Mouse (Mus musculus) thymus, postnatal 0 days (tissue): Measurements from ENCODE around the gene Bpifa6. TPM values are rescaled to one million over a fixed set of nuclear protein-coding genes. Genes with fewer than 3 reads are reported as not detected.

Source experiments
- DNase-seq: peaks from one replicate; pipeline ENCODE4 v3.0.0-alpha.2; 2015; ENCODE audit warnings: low spot score
- polyA plus RNA-seq: library from polyadenylated mRNA; unstranded; fragments of >200 nt; fragmentation: Nextera tagmentation; extraction: Ambion mirVana; gene quantifications from 2 replicates; pipeline ENCODE4 v1.2.1, GENCODE M21; 2015

Gene Bpifa6
- polyA plus RNA-seq, 1 experiment from 2014 or later: 0.17 TPM

DNA sequence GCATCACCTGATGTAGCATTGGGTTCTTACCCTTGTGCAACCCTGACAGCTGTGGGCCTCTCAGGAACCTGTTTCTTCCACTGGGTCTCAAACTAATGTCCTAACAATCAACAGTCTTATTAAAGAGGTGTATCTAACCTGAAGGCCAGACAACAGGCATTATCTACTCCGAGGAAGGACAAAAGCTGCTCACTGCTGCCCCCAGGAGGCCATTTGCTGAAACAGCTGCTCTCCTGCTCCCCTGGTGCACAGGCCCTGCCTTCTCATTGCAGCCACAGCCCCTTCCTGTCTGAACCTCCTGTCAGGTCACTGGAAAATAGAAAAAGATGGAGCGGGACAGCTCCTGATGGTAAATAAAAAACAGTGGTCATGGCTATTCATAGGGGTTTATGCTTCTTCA, 64.2 kb downstream of the Bpifa6 start:
- DNase-seq: peak; percentile 29

DNA sequence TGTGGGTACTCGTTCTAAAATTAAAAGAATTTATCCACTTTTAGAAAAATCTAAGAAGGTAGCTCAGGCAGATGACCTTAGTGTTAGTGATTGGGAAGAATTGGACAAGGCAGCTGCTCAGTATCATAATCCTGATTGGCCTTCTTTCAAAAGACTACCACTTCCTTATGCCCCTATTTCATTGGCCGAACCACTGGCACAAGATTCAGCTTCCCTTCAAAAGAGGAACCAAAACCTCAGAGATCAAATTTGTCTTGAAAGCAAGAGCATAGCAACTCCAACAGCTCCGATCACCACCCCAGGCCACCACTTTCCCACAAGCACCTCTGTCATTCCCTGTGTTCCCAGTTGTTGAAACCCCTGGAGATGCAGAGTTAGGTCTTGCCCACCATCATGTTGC, 70.0 kb downstream of the Bpifa6 start:
- DNase-seq: no peak

Other genes starting within 250 kb of the Bpifa6 start
- gene Mapre1, start 233.7 kb upstream of the Bpifa6 start, polyA plus RNA-seq: 281 and 293 TPM in 2 replicates
- gene Efcab8, start 195.0 kb upstream of the Bpifa6 start, polyA plus RNA-seq: 0.57 and 0.85 TPM in 2 replicates
- not detected in 2 replicates for gene Sun5, start 103.9 kb upstream of the Bpifa6 start, polyA plus RNA-seq
- 0.22 and 0.33 TPM in 2 replicates for gene Bpifb2, start 99.9 kb upstream of the Bpifa6 start, polyA plus RNA-seq
- gene Bpifb6, start 74.6 kb upstream of the Bpifa6 start, polyA plus RNA-seq: 0.14 TPM in 1 of 2 replicates, not detected in the other
- gene Bpifb3, start 56.7 kb upstream of the Bpifa6 start, polyA plus RNA-seq: 0.44 and 0.51 TPM in 2 replicates
- gene Bpifb4, start 36.7 kb upstream of the Bpifa6 start, polyA plus RNA-seq: 0.10 and 0.19 TPM in 2 replicates
- 0.18 and 0.22 TPM in 2 replicates for gene Bpifa2, start 33.3 kb downstream of the Bpifa6 start, polyA plus RNA-seq
- not detected in 2 replicates for gene Bpifa3, start 155.4 kb downstream of the Bpifa6 start, polyA plus RNA-seq
- gene Bpifa1, start 167.9 kb downstream of the Bpifa6 start, polyA plus RNA-seq: 185 and 212 TPM in 2 replicates
- 0.46 and 0.54 TPM in 2 replicates for gene Bpifa5, start 187.7 kb downstream of the Bpifa6 start, polyA plus RNA-seq
- gene Bpifb1, start 215.9 kb downstream of the Bpifa6 start, polyA plus RNA-seq: 1.2 and 1.5 TPM in 2 replicates
- 0.24 and 0.35 TPM in 2 replicates for gene Bpifb5, start 248.8 kb downstream of the Bpifa6 start, polyA plus RNA-seq